Mouse (Mus musculus) right cerebral cortex, postnatal 10 days (tissue): ENCODE results near the gene Srpk3.
"Not testable (repeated sequence)": the region's sequence is repeated elsewhere in the genome, so short reads cannot be mapped to it uniquely, and the experiment has no call there.

ENCODE experiments used
- DNase-seq, 2 experiments: peaks; one replicate each; pipeline ENCODE4 v3.0.0; 2021; ENCODE audit warnings: low spot score in 2 of 2

Gene Srpk3

GRCm38 (mm10) chrX:73774168-73774760 is at the start of gene Srpk3:
Gene Srpk3, plus strand, starts transcription at chrX:73774405.
- DNase-seq = no peak

- DNase-seq = no peak
Observed at GRCm38 (mm10) chrX:73730908-73731307, 43.3 kb upstream of the Srpk3 start.

- peak in 1 of 2 experiments; percentile 22 for DNase-seq
Observed at GRCm38 (mm10) chrX:73738155-73738554, 36.0 kb upstream of the Srpk3 start.

DNA sequence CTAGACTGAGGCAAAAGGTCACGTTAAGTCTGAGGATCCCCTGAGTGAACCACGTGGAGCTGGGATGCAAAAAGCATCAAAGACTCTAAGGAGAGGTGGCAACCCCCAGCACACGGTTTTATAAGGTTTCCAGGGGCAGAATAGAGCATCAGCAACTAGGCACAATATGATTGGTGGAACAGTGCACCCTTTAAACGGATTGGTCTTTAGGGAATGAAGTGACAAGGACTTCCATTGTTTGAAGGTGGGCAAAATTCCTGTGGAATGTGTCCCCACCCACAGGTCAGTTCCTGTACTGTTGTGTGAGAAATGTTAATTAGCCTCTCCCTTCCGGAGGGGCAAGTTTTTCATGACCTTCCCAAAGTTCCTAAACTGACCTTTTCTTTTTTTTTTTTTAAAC is 35.1 kb upstream of the Srpk3 start:
- DNase-seq = no peak

GRCm38 (mm10) chrX:73739841-73740240 is 34.4 kb upstream of the Srpk3 start:
- not testable (repeated sequence) for DNase-seq

DNA sequence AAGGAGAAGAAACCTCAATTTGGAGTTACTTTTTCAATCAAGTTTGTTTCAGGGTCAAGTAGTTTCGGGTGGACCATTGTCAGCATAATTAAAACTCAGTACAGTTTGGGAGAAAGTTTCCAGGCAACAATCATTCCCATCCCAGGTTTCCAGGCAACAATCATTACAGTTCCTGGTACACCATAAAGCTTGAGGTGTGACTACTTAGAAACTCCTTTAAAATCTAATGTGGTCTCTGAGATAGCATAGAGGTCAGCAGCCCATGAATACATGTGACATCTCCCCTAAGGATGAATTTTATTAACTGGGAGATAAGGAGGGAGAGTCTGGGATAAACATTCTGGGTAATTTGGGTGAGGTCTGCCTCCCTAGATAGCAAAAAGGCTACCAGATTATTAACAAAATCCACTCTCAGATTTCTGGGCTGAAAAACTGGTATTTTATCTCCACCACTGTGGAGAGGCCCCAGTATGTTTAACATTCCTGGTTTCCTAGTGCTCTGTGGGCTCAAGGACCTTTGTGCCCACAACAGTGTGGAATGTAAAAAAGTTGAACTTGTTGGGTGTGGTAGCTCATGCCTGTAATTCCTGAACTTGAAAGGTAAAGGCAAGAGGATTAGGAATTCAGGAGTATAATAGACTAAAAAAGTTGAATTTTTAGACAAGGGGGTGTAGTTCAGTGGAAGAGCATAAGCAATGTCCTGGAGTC is 29.3 kb upstream of the Srpk3 start:
- DNase-seq = no peak

DNA sequence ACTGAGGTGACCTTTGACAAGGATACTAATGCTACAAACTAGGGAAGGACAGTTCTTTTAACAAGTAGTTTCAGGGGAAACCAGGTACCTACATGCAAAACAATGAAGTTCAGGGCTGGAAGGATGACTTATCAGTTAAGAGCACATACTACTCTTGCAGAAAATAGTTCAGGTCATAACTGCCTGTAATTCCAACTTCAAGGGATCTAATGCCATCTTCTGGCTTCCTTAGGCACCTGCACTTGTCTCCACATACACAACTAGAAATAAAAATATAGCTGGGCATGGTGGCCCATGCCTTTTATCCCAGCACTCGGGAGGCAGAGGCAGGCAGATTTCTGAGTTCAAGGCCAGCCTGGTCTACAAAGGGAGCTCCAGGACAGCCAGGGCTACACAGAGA is 25.2 kb upstream of the Srpk3 start:
- no peak for DNase-seq

GRCm38 (mm10) chrX:73756334-73757140 is 17.7 kb upstream of the Srpk3 start, which contains the start of gene Plxnb3:
Gene Plxnb3, plus strand, starts transcription at chrX:73757090.
- DNase-seq = no peak

DNA sequence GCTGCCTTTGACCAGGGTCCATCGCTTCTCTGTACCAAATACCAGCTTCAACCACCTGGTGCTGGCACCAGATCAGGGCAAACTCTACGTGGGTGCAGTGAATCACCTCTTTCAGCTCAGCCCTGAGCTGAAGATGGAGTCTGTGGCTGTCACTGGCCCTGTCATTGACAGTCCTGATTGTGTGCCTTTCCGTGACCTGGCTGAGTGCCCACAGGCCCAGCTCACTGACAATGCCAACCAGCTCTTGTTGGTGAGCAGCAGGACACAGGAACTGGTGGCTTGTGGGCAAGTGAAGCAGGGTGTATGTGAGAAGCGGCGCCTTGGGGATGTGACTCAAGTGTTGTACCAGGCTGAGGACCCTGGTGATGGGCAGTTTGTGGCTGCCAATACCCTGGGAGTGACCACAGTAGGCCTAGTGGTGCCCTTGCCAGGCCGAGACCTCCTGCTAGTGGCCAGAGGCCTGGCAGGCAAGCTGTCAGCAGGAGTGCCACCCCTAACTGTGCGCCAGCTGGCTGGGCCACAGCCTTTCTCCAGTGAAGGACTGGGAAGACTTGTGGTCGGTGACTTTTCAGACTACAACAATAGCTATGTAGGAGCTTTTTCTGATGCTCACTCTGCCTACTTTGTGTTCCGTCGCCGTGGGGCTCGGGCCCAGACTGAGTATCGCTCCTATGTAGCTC is 15.5 kb upstream of the Srpk3 start:
- DNase-seq = peak in 1 of 2 experiments; percentile 37

DNA sequence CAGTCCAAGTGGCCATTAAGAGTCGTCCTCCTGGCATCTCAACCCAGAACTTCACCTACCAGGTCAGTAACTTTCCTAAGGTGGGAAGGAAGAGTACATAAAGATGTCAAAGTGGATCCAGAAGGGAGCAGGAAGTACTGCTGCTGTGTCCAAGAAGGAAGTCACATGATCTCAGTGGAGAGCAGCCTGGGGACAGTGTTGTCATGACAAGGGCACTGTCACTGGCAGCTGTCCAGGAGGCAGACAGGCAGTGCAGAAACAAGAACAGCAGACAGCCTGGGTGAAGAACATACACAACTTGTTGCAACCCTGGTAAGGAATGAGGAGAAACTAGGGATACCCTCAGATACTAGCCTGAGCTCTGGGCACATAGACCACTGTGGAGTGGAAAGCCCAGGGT is 8.9 kb upstream of the Srpk3 start:
- DNase-seq = peak in 1 of 2 experiments; percentile 48

- no peak for DNase-seq
Observed at GRCm38 (mm10) chrX:73767267-73767666, 6.9 kb upstream of the Srpk3 start.

GRCm38 (mm10) chrX:73774802-73775483 is 738 bp downstream of the Srpk3 start:
- no peak for DNase-seq

DNA sequence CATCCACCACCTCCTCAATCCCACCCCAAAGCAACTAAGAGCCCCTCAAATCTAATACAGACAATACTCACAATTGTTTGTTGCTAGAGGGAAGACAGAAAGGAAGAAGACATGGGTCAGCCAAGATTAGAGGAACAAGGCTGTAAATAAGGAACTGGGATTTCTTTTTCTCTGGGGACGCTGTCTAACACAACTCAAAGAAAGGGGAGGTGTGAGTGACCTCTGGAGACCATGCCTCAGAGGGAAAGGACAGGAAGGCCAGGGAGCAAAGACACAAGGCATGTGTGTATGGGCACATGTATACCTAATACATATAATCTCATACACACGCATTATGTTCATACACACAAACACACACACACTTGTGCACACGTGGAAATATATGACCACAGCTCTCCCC is 8.0 kb downstream of the Srpk3 start:
- no peak for DNase-seq

DNA sequence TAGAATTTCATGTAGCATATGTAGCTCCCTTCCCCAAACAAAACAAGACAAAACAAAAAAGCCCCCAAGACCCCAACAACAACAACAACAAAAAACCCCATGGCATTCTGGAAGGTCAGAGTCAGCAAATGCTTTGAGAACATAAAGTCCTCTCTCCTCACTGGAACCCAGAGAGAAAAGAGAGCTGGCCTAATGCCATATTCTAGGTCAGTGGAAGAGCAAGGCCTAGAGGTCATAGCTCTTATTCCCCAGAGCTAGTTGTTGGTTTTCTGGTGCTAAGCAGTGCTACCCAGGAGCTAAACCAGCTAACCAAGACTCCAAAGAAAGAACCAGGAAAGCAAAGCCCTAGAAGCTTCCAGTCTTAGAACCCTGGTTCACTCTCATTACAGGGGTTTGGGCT is 11.5 kb downstream of the Srpk3 start:
- DNase-seq = no peak

DNA sequence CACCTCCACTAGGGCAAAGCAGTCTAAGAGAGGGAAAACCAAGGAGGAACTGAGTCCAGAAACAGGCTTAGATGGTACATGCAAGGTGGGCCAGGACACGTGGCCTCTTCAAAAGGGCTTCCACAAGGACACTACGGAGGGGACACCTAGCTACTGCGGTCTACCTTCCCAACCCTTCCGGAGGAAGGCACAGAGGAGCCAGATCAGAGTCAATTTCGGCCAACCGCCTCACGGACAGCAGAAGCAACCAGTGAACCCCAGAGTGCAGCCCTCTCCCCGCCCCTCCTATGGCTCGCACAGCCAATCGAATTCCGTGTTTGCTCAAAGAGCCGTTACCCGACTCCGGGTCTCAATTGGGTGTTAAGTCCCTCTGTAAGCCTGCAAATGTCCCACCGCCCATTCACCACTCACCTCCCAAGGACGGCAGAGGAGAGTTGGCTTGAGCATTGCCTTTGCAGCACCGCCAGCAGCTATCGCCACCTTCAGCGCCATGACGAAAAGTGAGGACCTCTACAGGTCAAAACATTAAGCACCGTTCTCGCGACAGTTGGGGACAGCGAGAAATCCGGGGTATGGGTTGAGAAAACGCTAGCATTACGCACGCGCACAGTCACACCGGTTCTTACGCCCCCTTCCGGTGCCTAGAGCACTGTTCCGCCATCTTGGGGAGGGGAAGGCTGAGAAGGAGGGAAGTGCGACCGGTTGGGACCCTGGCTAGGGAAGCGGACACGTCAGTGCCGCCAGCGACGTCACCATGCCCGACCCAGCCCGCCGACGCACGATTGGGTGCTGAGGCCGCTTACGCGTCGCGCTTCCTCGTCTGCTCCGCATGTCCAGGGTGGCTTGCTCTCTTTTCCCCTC is 12.4 kb downstream of the Srpk3 start, which contains the start of the genes Idh3g and Ssr4:
Idh3g (minus strand) TSS at position 534 of the 861 bp plus-strand sequence.
Ssr4 (plus strand) TSS at position 665 of the 861 bp plus-strand sequence.
- peak; percentile 95 to 96 for DNase-seq

DNA sequence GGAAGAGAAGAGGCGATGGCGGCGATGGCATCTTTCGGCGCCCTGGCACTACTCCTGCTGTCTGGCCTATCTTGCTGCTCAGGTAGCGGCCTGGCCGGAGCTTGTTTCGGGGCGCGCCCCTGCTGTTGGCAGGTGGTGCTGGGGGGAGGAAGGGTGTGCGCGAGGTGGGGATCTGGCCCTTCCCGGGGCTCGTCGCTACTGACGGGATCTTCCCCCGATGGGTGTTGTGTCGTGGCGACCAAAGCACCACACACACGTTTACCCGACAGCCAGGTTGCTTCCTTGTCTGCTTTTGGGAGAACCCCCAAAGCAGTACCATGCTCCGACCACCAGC is 13.0 kb downstream of the Srpk3 start:
- no peak for DNase-seq

- no peak for DNase-seq
Observed at GRCm38 (mm10) chrX:73788501-73788900, 14.3 kb downstream of the Srpk3 start.

GRCm38 (mm10) chrX:73793039-73793438 is 18.8 kb downstream of the Srpk3 start:
- DNase-seq = no peak

GRCm38 (mm10) chrX:73793505-73793904 is 19.3 kb downstream of the Srpk3 start:
- DNase-seq = no peak

DNA sequence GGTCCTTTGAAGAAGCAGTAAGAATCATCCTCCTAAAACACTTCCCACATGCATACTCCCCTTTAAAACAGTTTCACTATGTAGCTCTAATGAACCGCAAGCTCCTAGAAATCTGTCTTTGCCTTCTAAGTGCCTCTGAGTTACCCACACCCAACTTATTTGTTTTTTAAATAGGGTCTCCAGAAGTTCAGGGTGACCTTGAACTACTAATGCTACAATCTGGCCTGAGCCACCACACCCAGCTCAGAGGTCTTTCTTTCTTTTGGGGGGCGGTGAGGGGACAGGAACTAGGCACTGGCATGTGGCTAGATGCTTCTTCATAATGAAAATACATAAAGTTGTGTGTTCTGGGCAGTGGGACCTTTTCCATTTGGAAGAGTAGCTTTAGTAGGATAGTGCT is 23.3 kb downstream of the Srpk3 start:
- no peak for DNase-seq
